22 mouse cellular contexts compared by ENCODE assay signal in genomic region chr8:71716561-71717053, GRCm38 (mm10). TPM values are rescaled to one million over a fixed set of nuclear protein-coding genes. Genes with fewer than 3 reads are reported as not detected.
DNase-seq lines count a peak whose midpoint lies in the region; TF ChIP-seq lines count a peak whose summit lies in the region.
"Had no signal": no experiment of that assay in that cellular context is flagged by ENCODE, and none has a peak within 500 bp of the region (broad histone marks: within the 10 kb centered on the region; RNA-seq: fewer than 3 reads in every experiment).

No protein-coding gene starts in this region.

- no peak for DNase-seq in left cerebral cortex, adult 2 months (ENCODE audit: extremely low spot score in 1 of 2, low spot score in 2 of 2)
- DNase-seq in left cerebral cortex, postnatal 36 days (ENCODE audit: low spot score in 2 of 2): no peak
- peak; percentile 5 for DNase-seq in thymus, postnatal 4 days
- no peak for DNase-seq in thymus, postnatal 36 days
- DNase-seq in ZHBTc4 (ENCODE audit: low read depth, low spot score): peak; percentile 74
- DNase-seq in kidney, postnatal 10 days: no peak
- DNase-seq: adrenal gland, adult 2 months; cerebellum, adult 11 months; cerebellum, adult 2 months; cerebellum, postnatal 25 days; forebrain, postnatal 0 days; gastrocnemius, adult 2 months; gastrocnemius, postnatal 25 days; heart, adult 18-20 months; heart, postnatal 10 days; heart, postnatal 36 days had no signal

- no peak overlapping the region for H3K4me3 ChIP-seq in left cerebral cortex, adult 2 months
- H3K4me3 ChIP-seq: embryonic facial prominence, embryonic 12.5 days; embryonic facial prominence, embryonic 15.5 days; gastrocnemius, adult 2 months; heart, embryonic 12.5 days; heart, embryonic 15.5 days; hindbrain, embryonic 10.5 days; hindbrain, embryonic 13.5 days had no signal

- intact Hi-C loops in left cerebral cortex, adult 2 months (cut with DNase I): no loop called here
- intact Hi-C loops in left cerebral cortex, postnatal 36 days (cut with DNase I): no loop called here

- TF ChIP-seq CTCF in left cerebral cortex, adult 2 months (IDR thresholded peaks at IDR 0.05): no peak

- peak overlapping the region; percentile 3 for H3K27ac ChIP-seq in left cerebral cortex, adult 2 months
- H3K27ac ChIP-seq: embryonic facial prominence, embryonic 12.5 days; embryonic facial prominence, embryonic 15.5 days; gastrocnemius, adult 2 months; heart, embryonic 15.5 days; hindbrain, embryonic 10.5 days; hindbrain, embryonic 13.5 days had no signal

RNA-seq across cellular contexts. Expression of gene Fcho1, which starts 8.9 kb away (rescaled TPM):
- 100 to 1,000 TPM; 184 TPM for total RNA-seq in left cerebral cortex, adult 2 months (2021)
- 100 to 1,000 TPM; 156 to 193 TPM for total RNA-seq in left cerebral cortex, postnatal 36 days (2021)
- total RNA-seq: gastrocnemius, adult 2 months; gastrocnemius, postnatal 25 days had no signal

RNA-seq across cellular contexts. Expression of gene B3gnt3, which starts 15.0 kb away (rescaled TPM):
- under 1 TPM; 0.68 to 0.79 TPM for total RNA-seq in left cerebral cortex, adult 2 months (2021)
- under 1 TPM; 0.52 to 0.75 TPM for total RNA-seq in left cerebral cortex, postnatal 36 days (2021)

RNA-seq across cellular contexts. Expression of gene Insl3, which starts 27.6 kb away (rescaled TPM):
- total RNA-seq in left cerebral cortex, adult 2 months (2021): 1 to 10 TPM; 1.2 to 4.7 TPM
- 1 to 10 TPM in 1 of 2 experiments, under 1 TPM in 1; 0.59 to 1.9 TPM for total RNA-seq in left cerebral cortex, postnatal 36 days (2021)

RNA-seq across cellular contexts. Expression of gene Jak3, which starts 40.5 kb away (rescaled TPM):
- 1 to 10 TPM; 5.5 to 5.8 TPM for total RNA-seq in left cerebral cortex, adult 2 months (2021)
- 1 to 10 TPM; 4.0 to 5.5 TPM for total RNA-seq in left cerebral cortex, postnatal 36 days (2021)

RNA-seq across cellular contexts. Expression of gene Unc13a, which starts 45.0 kb away (rescaled TPM):
- 100 to 1,000 TPM; 313 to 351 TPM for total RNA-seq in left cerebral cortex, adult 2 months (2021)
- 100 to 1,000 TPM; 278 to 328 TPM for total RNA-seq in left cerebral cortex, postnatal 36 days (2021)
- total RNA-seq: gastrocnemius, adult 2 months had no signal

Comparison
In these comparisons a context has a peak if more than half of its experiments do, and no peak if none do; other contexts are left out.
1. DNase-seq: peak in thymus, postnatal 4 days (single experiment) and ZHBTc4 (single experiment); none in left cerebral cortex, adult 2 months (0 of 2), left cerebral cortex, postnatal 36 days (0 of 2), thymus, postnatal 36 days (0 of 2) and kidney, postnatal 10 days (single experiment).